Mouse (Mus musculus) MEL (cell line): ENCODE measurements at regions not wholly inside any gene's neighbourhood (a gene's known extent, or its start where the extent isn't known, plus 50 kb on each side); places are given as distances from the start of the nearest gene placed in this dataset.
A peak's percentile ranks its signal among the peaks of the same experiment; 100 is the strongest.

Source experiments
- DNase-seq: peaks from one replicate; pipeline ENCODE4 v3.0.0; 2011; ENCODE audit warnings: low read depth, low spot score
- H3K27ac ChIP-seq: 2 replicates; pipeline ENCODE4 v1.5.1; 2012; ENCODE audit warnings: low read depth, mild to moderate bottlenecking, control low read depth, low read length, moderate library complexity; ENCODE audit not compliant: control insufficient read depth
- H3K27me3 ChIP-seq, 2 experiments: fragments of 150-350 bp in 1 of 2; sonication (generic) in 1 of 2; 2 replicates each; pipeline ENCODE4 v1.6.1; 2012; ENCODE audit warnings: low read length in 2 of 2, mild to moderate bottlenecking in 2 of 2, improper control_type of control experiment in 1 of 2, moderate library complexity in 1 of 2; ENCODE audit not compliant: insufficient read depth in 2 of 2, control insufficient read depth in 1 of 2
- H3K36me3 ChIP-seq, 2 experiments: 2 replicates each; pipeline ENCODE4 v1.6.1; 2012 to 2014; ENCODE audit warnings: low read length in 2 of 2, improper control_type of control experiment in 1 of 2, inconsistent platforms in 1 of 2, mild to moderate bottlenecking in 1 of 2; ENCODE audit not compliant: insufficient read depth in 2 of 2, control insufficient read depth in 1 of 2
- H3K4me1 ChIP-seq, 2 experiments: fragments of 150-350 bp in 1 of 2; sonication (generic) in 1 of 2; 2 replicates each; pipeline ENCODE4 v1.6.1; 2012; ENCODE audit warnings: low read length in 2 of 2, improper control_type of control experiment in 1 of 2, mild to moderate bottlenecking in 1 of 2; ENCODE audit not compliant: insufficient read depth in 2 of 2, control insufficient read depth in 1 of 2
- H3K4me3 ChIP-seq, 2 experiments: fragments of 150-350 bp in 1 of 2; sonication (generic) in 1 of 2; 2 replicates each; pipeline ENCODE4 v1.5.1; 2012; ENCODE audit warnings: low read depth in 2 of 2, low read length in 2 of 2, mild to moderate bottlenecking in 2 of 2, moderate library complexity in 2 of 2, control low read depth in 1 of 2, improper control_type of control experiment in 1 of 2; ENCODE audit not compliant: control insufficient read depth in 1 of 2, insufficient read depth in 1 of 2
- H3K79me2 ChIP-seq: 2 replicates; pipeline ENCODE4 v1.6.1; 2012; ENCODE audit warnings: mild to moderate bottlenecking, low read length, moderate library complexity; ENCODE audit not compliant: control insufficient read depth, poor library complexity, insufficient read depth
- H3K9ac ChIP-seq: 2 replicates; pipeline ENCODE4 v1.6.1; 2012; ENCODE audit warnings: low read depth, mild to moderate bottlenecking, control low read depth, low read length, moderate library complexity; ENCODE audit not compliant: control insufficient read depth, poor library complexity, severe bottlenecking
- H3K9me3 ChIP-seq: fragments of 150-350 bp; sonication (generic); replicated peaks from 2 replicates; pipeline ENCODE4 v1.6.1; 2012; ENCODE audit warnings: mild to moderate bottlenecking, low read length, improper control_type of control experiment, moderate library complexity; ENCODE audit not compliant: insufficient read depth
- BHLHE40 ChIP-seq: IDR thresholded peaks from 2 replicates; pipeline ENCODE4 v1.6.1; 2012; ENCODE audit warnings: low read depth, mild to moderate bottlenecking, inconsistent platforms, low read length, improper control_type of control experiment, borderline replicate concordance
- CHD2 ChIP-seq: IDR thresholded peaks from 2 replicates; pipeline ENCODE4 v1.6.1; 2011; ENCODE audit warnings: low read length, improper control_type of control experiment
- CTCF ChIP-seq, 3 experiments: IDR thresholded peaks in 2 of 3; conservative IDR thresholded peaks in 1 of 3; 2 replicates each; pipeline ENCODE4 v1.5.1; 2011 to 2012; ENCODE audit warnings: low read length in 3 of 3, low read depth in 2 of 3, mild to moderate bottlenecking in 2 of 3, improper control_type of control experiment in 1 of 3, inconsistent platforms in 1 of 3, mixed read lengths in 1 of 3, moderate library complexity in 1 of 3; ENCODE audit not compliant: control insufficient read depth in 1 of 3, insufficient read depth in 1 of 3, poor library complexity in 1 of 3, severe bottlenecking in 1 of 3
- GABPA ChIP-seq: IDR thresholded peaks from 2 replicates; pipeline ENCODE4 v1.6.1; 2012; ENCODE audit warnings: low read depth, mild to moderate bottlenecking, inconsistent platforms, low read length, improper control_type of control experiment, moderate library complexity
- GATA1 ChIP-seq: IDR thresholded peaks from 2 replicates; pipeline ENCODE4 v1.6.1; 2011; ENCODE audit warnings: low read depth, low read length, improper control_type of control experiment
- JUND ChIP-seq: IDR thresholded peaks from 2 replicates; pipeline ENCODE4 v1.6.1; 2011; ENCODE audit warnings: low read depth, mild to moderate bottlenecking, improper control_type of control experiment, low read length
- NELFE ChIP-seq: IDR thresholded peaks from 2 replicates; pipeline ENCODE4 v1.6.1; 2011; ENCODE audit warnings: low read depth, low read length, improper control_type of control experiment
- NRF1 ChIP-seq: IDR thresholded peaks from 2 replicates; pipeline ENCODE4 v1.6.1; 2014; ENCODE audit warnings: low read depth, mild to moderate bottlenecking, inconsistent platforms, low read length, improper control_type of control experiment, moderate library complexity; ENCODE audit not compliant: poor library complexity, insufficient read depth, severe bottlenecking
- RAD21 ChIP-seq: IDR thresholded peaks from 2 replicates; pipeline ENCODE4 v1.6.1; 2011; ENCODE audit warnings: mild to moderate bottlenecking, low read depth, low read length, improper control_type of control experiment
- RCOR1 ChIP-seq: IDR thresholded peaks from 2 replicates; pipeline ENCODE4 v1.6.1; 2012; ENCODE audit warnings: low read depth, mild to moderate bottlenecking, inconsistent platforms, low read length, improper control_type of control experiment
- SMC3 ChIP-seq: IDR thresholded peaks from 2 replicates; pipeline ENCODE4 v1.6.1; 2011; ENCODE audit warnings: low read depth, low read length, improper control_type of control experiment
- UBTF ChIP-seq: IDR thresholded peaks from 2 replicates; pipeline ENCODE4 v1.6.1; 2012; ENCODE audit warnings: low read depth, mild to moderate bottlenecking, inconsistent platforms, low read length, improper control_type of control experiment, moderate library complexity, borderline replicate concordance; ENCODE audit not compliant: insufficient read depth
- USF1 ChIP-seq: IDR thresholded peaks from 2 replicates; pipeline ENCODE4 v1.6.1; 2014; ENCODE audit warnings: low read depth, mild to moderate bottlenecking, inconsistent platforms, low read length, improper control_type of control experiment, moderate library complexity
- USF2 ChIP-seq, 2 experiments: IDR thresholded peaks; 2 replicates each; pipeline ENCODE4 v1.6.1; 2011 to 2012; ENCODE audit warnings: improper control_type of control experiment in 2 of 2, low read length in 2 of 2, borderline replicate concordance in 1 of 2, inconsistent platforms in 1 of 2, low read depth in 1 of 2, mild to moderate bottlenecking in 1 of 2; ENCODE audit not compliant: insufficient read depth in 1 of 2
- ZMIZ1 ChIP-seq: IDR thresholded peaks from 2 replicates; pipeline ENCODE4 v1.6.1; 2012; ENCODE audit warnings: low read depth, mild to moderate bottlenecking, inconsistent platforms, low read length, improper control_type of control experiment, moderate library complexity

DNA sequence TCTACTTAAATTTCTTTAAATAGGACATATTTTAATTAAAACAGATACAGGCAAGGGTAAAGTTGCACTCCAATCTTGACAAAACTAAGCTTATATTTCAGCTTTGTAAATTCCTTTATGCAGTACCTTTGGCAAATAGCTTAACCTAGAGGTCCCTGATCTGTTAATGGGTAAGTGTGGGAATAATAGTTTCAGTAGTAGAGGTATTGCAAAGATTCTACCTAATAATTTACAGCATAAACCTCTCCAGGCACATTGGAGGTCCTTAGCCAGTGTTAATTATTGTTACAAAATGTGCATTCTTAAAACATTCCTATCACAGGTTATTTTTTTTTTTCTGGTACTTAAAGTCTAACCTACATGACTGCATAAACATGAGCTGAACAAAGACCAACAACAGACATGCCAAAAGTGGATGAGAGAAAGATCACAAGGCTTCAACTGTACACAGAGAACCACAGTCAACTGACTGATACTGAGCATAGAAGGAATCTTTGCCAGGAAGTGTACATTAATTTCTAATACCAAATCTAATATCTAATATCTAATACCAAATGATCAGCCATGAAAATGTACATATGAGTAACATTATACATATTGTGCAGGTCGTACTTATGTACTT, 245.2 kb upstream of the Adgra3 start:
- Histone ChIP-seq H3K4me1 (no peaks in the 10 kb centered on the region), H3K79me2 (no peaks in the 10 kb centered on the region), H3K36me3 (no peaks in the 10 kb centered on the region), H3K4me3 (no peak overlapping the region), H3K27ac (no peak overlapping the region), H3K27me3 (no peaks in the 10 kb centered on the region), H3K9me3 (no peaks in the 10 kb centered on the region), H3K9ac (no peak overlapping the region)
- TF ChIP-seq RCOR1 (no peak), USF1 (no peak), GATA1 (no peak), NELFE (no peak)
- no peak for DNase-seq

- Histone ChIP-seq H3K9me3 (no peaks in the 10 kb centered on the region), H3K27ac (no peak overlapping the region)
- peak in 2 of 3 experiments; percentile 18 to 39; a peak in 4 of 6 replicates for TF ChIP-seq CTCF (IDR thresholded peaks at IDR 0.05 in 2 of 3, conservative IDR thresholded peaks at IDR 0.05 in 1 of 3; ENCODE audit: control insufficient read depth in 1 of 3, insufficient read depth in 1 of 3, low read depth in 2 of 3, low read length in 3 of 3, poor library complexity in 1 of 3, severe bottlenecking in 1 of 3)
- TF ChIP-seq ZMIZ1, result no peak
- TF ChIP-seq RAD21, result peak; percentile 34
- peak; percentile 36; the same call in 1 of the 2 replicates for TF ChIP-seq SMC3
- TF ChIP-seq NRF1, result no peak
Observed at GRCm38 (mm10) chr5:50293794-50294193, 235.0 kb upstream of the Adgra3 start.

GRCm38 (mm10) chr5:50290879-50291410, 232.1 kb upstream of the Adgra3 start:
- no peaks in the 10 kb centered on the region for H3K36me3 ChIP-seq
- no peak overlapping the region for H3K9ac ChIP-seq
- no peaks in the 10 kb centered on the region for H3K9me3 ChIP-seq
- no peaks in the 10 kb centered on the region for H3K4me1 ChIP-seq
- H3K4me3 ChIP-seq, result no peak overlapping the region
- H3K79me2 ChIP-seq, result no peaks in the 10 kb centered on the region
- no peak overlapping the region for H3K27ac ChIP-seq
- DNase-seq, result no peak
- no peaks in the 10 kb centered on the region for H3K27me3 ChIP-seq
- TF ChIP-seq CHD2, result no peak
- TF ChIP-seq GABPA, result no peak
- TF ChIP-seq NRF1, result no peak
- TF ChIP-seq JUND, result no peak
- TF ChIP-seq USF2 (IDR thresholded peaks at IDR 0.05; ENCODE audit: borderline replicate concordance in 1 of 2, insufficient read depth in 1 of 2, low read depth in 1 of 2, low read length in 2 of 2), result no peak
- no peak for TF ChIP-seq BHLHE40
- no peak for TF ChIP-seq UBTF

More at GRCm38 (mm10) chr5:50293794-50294193, 235.0 kb upstream of the Adgra3 start:
- peak; percentile 24 for DNase-seq
- H3K27me3 ChIP-seq, result no peaks in the 10 kb centered on the region
- H3K36me3 ChIP-seq, result no peaks in the 10 kb centered on the region
- no peaks in the 10 kb centered on the region for H3K4me1 ChIP-seq
- no peak overlapping the region for H3K9ac ChIP-seq
- H3K4me3 ChIP-seq, result no peak overlapping the region
- no peaks in the 10 kb centered on the region for H3K79me2 ChIP-seq
